Mouse (Mus musculus) limb, embryonic 12.5 days (tissue): Measurements from ENCODE around the gene Rab10. TPM values are rescaled to one million over a fixed set of nuclear protein-coding genes. Genes with fewer than 3 reads are reported as not detected.
"Not testable (repeated sequence)": the region's sequence is repeated elsewhere in the genome, so short reads cannot be mapped to it uniquely, and the experiment has no call there.

Source experiments
- ATAC-seq: fragments of 200-750 bp; cut with Nextera tagmentation; 2 replicates; pipeline ENCODE4 v1.8.0; 2017; ENCODE audit warnings: low read depth, moderate TSS enrichment; ENCODE audit not compliant: insufficient number of reproducible peaks, insufficient read depth, low FRiP score, low TSS enrichment
- H3K27ac ChIP-seq: fragments of 300-500 bp; sonication (generic); 2 replicates; pipeline ENCODE4 v1.5.1; 2016; ENCODE audit warnings: mild to moderate bottlenecking, moderate library complexity
- H3K27me3 ChIP-seq: fragments of 300-500 bp; sonication (generic); 2 replicates; pipeline ENCODE4 v1.6.1; 2016; ENCODE audit warnings: mild to moderate bottlenecking, moderate library complexity
- H3K36me3 ChIP-seq: fragments of 300-500 bp; sonication (generic); 2 replicates; pipeline ENCODE4 v1.6.1; 2016; ENCODE audit warnings: mild to moderate bottlenecking, moderate library complexity
- H3K4me1 ChIP-seq: fragments of 300-500 bp; sonication (generic); replicated peaks from 2 replicates; pipeline ENCODE4 v1.6.1; 2016
- H3K4me2 ChIP-seq: fragments of 300-500 bp; sonication (generic); 2 replicates; pipeline ENCODE4 v1.6.1; 2016; ENCODE audit warnings: mild to moderate bottlenecking, moderate library complexity
- H3K4me3 ChIP-seq: fragments of 300-500 bp; sonication (generic); replicated peaks from 2 replicates; pipeline ENCODE4 v1.5.1; 2016; ENCODE audit warnings: mild to moderate bottlenecking
- H3K9ac ChIP-seq: fragments of 300-500 bp; sonication (generic); replicated peaks from 2 replicates; pipeline ENCODE4 v1.6.1; 2016; ENCODE audit warnings: mild to moderate bottlenecking, moderate library complexity
- H3K9me3 ChIP-seq: fragments of 300-500 bp; sonication (generic); 2 replicates; pipeline ENCODE4 v1.6.1; 2016; ENCODE audit warnings: mild to moderate bottlenecking, moderate library complexity
- WGBS: fragments of 180-500 bp; shearing (Covaris S2); methylation state at CpG from one replicate; pipeline ENCODE4 v1.1.7; 2016; 5-methylcytosine and 5-hydroxymethylcytosine counted together
- polyA plus RNA-seq: library from polyadenylated mRNA; unstranded; fragments of >200 nt; fragmentation: Nextera tagmentation; extraction: Ambion mirVana; gene quantifications from 2 replicates; pipeline ENCODE4 v1.2.1, GENCODE M21; 2016

Gene Rab10
- polyA plus RNA-seq, 1 experiment from 2014 or later = 95.7 TPM

DNA sequence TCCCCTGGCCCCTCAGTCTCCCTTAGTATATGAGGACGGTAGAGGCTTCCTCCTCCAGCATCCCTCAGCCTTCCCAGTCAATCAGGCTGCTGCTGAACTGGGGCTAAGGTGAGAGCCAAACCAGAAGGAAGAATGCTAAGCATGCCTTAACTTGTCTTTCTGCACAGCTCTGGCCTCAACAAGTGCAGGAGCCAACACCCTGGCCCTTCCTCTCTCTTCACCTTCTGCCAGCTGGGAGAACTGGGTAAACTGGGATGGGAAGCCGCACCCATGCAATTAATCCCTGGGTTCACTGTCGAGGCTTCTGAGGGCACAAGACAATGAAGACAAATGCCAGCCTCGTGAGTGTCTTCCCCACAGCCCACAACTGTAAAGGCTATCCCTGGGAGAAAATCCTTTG, 19.9 kb upstream of the Rab10 start:
- H3K4me3 ChIP-seq = no peak overlapping the region
- H3K4me2 ChIP-seq = no peak overlapping the region
- 81% methylated on average over 4 of the region's 4 CpGs for WGBS
- no peaks in the 10 kb centered on the region for H3K36me3 ChIP-seq
- no peak overlapping the region for H3K9ac ChIP-seq
- H3K27me3 ChIP-seq = no peaks in the 10 kb centered on the region
- no peak overlapping the region for H3K27ac ChIP-seq
- no peak for ATAC-seq
- H3K4me1 ChIP-seq = no peaks in the 10 kb centered on the region
- H3K9me3 ChIP-seq = no peaks in the 10 kb centered on the region

DNA sequence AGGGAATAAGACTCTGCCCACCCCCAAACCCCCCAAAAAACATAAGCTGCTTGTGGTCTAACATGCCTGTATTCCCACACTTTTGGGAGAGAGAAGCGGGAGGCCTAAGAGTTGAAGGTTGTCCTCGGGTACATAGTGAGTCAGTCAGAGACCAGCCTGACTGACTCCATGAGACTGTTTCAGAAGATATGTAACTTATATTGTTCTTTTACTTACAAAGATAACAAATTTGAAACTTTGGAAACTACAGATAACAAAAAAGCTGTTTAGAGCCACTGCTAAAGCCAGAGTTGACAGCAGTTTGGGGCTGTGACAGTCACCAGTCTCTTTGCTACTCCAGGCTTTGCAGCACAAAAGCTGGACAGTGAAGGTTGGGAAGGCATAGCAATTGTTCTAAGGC, 15.5 kb upstream of the Rab10 start:
- H3K27me3 ChIP-seq = no peaks in the 10 kb centered on the region
- no peak overlapping the region for H3K4me2 ChIP-seq
- no peak overlapping the region for H3K9ac ChIP-seq
- 79% methylated on average over 2 of the region's 2 CpGs for WGBS
- H3K9me3 ChIP-seq = no peaks in the 10 kb centered on the region
- H3K4me1 ChIP-seq = no peaks in the 10 kb centered on the region
- no peaks in the 10 kb centered on the region for H3K36me3 ChIP-seq
- H3K4me3 ChIP-seq = no peak overlapping the region
- no peak overlapping the region for H3K27ac ChIP-seq
- no peak for ATAC-seq

DNA sequence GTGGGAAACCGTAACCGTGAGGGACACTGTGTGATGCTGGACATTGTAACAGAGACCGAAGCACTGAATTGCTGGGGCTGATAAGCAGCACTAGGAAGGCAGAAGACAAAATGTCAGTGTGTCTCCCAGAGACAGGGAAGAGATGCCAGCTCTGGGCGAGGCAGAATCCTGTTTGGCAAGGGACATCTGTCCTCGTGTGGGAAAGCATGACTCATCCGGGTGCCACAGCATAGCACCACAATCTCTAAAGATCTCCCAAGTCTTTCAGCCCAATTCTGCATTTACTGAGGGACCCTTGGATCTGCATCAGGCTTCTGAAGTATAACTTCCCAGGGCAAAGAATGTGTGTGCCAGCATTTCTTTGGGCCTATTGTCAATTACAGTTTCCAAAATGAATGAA, 13.5 kb upstream of the Rab10 start:
- Histone ChIP-seq H3K4me1 (no peaks in the 10 kb centered on the region), H3K9ac (no peak overlapping the region), H3K4me3 (no peak overlapping the region), H3K4me2 (no peak overlapping the region), H3K9me3 (no peaks in the 10 kb centered on the region), H3K27me3 (no peaks in the 10 kb centered on the region), H3K27ac (no peak overlapping the region), H3K36me3 (no peaks in the 10 kb centered on the region)
- ATAC-seq = no peak
- WGBS = 76% methylated on average over 6 of the region's 6 CpGs

DNA sequence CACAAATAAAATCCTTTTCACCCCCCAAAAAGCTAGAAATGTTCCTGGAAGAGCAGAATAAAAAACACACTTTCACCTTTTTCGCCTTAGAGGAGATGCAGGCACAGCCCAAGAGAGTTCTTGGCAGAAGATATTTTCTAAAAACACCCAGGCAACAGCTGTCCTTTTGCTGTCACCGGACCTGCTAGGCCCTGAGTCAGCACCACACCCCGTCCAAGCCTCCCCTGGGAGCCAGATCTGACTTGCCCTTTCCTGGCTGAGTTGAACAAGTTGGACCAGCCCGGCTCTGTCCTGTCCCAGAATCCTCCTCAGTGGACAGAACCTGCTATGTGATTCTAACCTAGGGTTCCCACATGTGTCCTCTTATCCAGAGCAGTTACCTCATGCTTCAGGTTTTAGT, 9.6 kb upstream of the Rab10 start:
- Histone ChIP-seq H3K27me3 (no peaks in the 10 kb centered on the region), H3K4me2 (no peak overlapping the region), H3K4me1 (no peaks in the 10 kb centered on the region), H3K36me3 (no peaks in the 10 kb centered on the region), H3K9ac (no peak overlapping the region), H3K4me3 (no peak overlapping the region), H3K9me3 (no peaks in the 10 kb centered on the region), H3K27ac (no peak overlapping the region)
- WGBS = 68% methylated on average over 4 of the region's 4 CpGs
- no peak for ATAC-seq

DNA sequence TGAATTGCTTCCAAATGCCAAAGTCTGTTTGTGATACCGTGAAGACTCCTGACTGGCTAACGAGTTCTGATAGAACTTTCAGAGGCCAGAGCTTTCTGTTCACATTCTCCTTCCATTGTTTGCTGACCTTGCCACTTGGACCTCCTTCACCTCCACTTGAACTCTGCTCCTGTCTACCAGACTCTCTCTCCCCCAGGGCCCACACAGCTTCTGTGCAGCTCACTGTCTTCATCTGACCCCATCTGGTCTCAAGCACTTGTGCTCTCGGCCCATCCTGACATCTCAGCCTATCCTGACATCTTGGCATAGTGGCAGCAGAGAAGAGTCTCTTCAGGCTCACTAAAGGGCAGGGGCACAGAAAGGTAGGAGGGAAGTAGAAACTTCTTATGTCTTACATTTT, 7.2 kb upstream of the Rab10 start:
- 47% methylated on average over 3 of the region's 3 CpGs for WGBS
- no peak overlapping the region for H3K4me2 ChIP-seq
- H3K36me3 ChIP-seq = no peaks in the 10 kb centered on the region
- H3K9me3 ChIP-seq = no peaks in the 10 kb centered on the region
- no peaks in the 10 kb centered on the region for H3K27me3 ChIP-seq
- no peaks in the 10 kb centered on the region for H3K4me1 ChIP-seq
- no peak overlapping the region for H3K4me3 ChIP-seq
- ATAC-seq = no peak
- H3K9ac ChIP-seq = no peak overlapping the region
- no peak overlapping the region for H3K27ac ChIP-seq

- no peak overlapping the region for H3K4me2 ChIP-seq
- H3K36me3 ChIP-seq = no peaks in the 10 kb centered on the region
- no peak overlapping the region for H3K4me3 ChIP-seq
- no peak overlapping the region for H3K27ac ChIP-seq
- 45% methylated on average over 2 of the region's 2 CpGs for WGBS
- no peaks in the 10 kb centered on the region for H3K27me3 ChIP-seq
- no peak for ATAC-seq
- no peaks in the 10 kb centered on the region for H3K9me3 ChIP-seq
- no peaks in the 10 kb centered on the region for H3K4me1 ChIP-seq
- no peak overlapping the region for H3K9ac ChIP-seq
Observed at GRCm38 (mm10) chr12:3316083-3316482, 6.3 kb upstream of the Rab10 start.

DNA sequence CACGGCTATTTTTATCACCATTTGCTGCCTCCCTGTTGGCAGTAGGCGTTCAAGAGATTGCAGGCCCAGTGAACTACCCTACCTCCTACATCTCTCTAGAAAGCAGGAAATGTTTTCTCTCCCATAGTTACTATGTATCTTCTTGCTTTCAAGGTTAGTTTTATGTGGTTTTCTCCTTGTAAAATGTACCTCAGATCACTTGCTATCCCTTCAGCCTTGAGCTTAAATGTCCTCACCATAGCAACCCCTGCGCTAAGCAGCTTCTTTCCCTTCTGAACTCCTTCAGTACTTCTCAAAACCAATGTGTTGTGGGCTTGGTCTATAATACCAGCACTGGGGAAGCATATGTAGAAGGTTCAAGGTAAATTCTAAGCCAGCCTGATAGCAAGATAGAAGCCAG, 3.1 kb upstream of the Rab10 start:
- WGBS = 73% methylated on average over 3 of the region's 3 CpGs
- Histone ChIP-seq H3K36me3 (no peaks in the 10 kb centered on the region), H3K4me1 (peaks cover under 1% of the 10 kb centered on the region), H3K9ac (no peak overlapping the region), H3K4me3 (no peak overlapping the region), H3K27me3 (no peaks in the 10 kb centered on the region), H3K9me3 (no peaks in the 10 kb centered on the region), H3K27ac (no peak overlapping the region), H3K4me2 (no peak overlapping the region)
- ATAC-seq = no peak

GRCm38 (mm10) chr12:3310321-3310692, 538 bp upstream of the Rab10 start:
- H3K9me3 ChIP-seq = no peaks in the 10 kb centered on the region
- H3K36me3 ChIP-seq = no peaks in the 10 kb centered on the region
- H3K27me3 ChIP-seq = no peaks in the 10 kb centered on the region
- peak overlapping the region; percentile 61 for H3K9ac ChIP-seq
- H3K27ac ChIP-seq = peak overlapping the region; percentile 66
- 3% methylated on average over 15 of the region's 15 CpGs for WGBS
- H3K4me3 ChIP-seq = peak overlapping the region; percentile 84
- ATAC-seq = no peak
- H3K4me1 ChIP-seq = peaks cover 11% of the 10 kb centered on the region
- H3K4me2 ChIP-seq = peak overlapping the region; percentile 75

DNA sequence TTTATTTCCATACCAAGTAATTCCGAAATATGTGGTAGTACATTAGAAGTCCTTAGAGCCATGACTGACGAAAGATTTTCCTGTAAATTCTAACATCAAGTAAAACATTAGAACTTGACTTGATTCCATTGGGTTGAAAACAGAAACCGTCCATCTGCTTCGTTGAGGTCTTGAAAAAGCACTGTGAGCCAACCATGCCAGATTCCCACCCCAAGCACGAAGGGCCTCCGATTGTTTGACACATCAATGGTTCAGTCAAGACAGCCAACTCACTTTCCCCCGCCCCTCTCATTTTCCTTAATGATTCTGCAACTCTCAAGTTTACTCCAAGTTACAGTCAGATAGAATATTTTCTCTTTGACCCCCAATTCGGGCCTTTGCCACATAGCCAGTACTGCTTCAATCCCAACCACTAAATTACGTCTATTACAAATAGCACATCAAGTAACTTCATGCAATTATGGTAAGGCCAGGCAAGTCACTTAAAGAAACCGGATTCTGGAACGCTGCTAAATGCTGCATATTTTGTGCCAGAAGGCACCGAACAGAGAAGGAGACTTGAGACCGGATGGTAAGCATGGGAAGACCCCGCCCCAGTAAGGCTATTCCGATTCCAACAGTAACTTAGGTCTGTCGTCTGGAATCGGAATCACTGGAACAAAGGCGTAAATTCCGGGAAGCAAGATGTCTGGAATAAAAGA, 1.1 kb downstream of the Rab10 start:
- Histone ChIP-seq H3K9ac (peak overlapping the region; percentile 89), H3K27me3 (no peaks in the 10 kb centered on the region), H3K36me3 (no peaks in the 10 kb centered on the region), H3K4me1 (peaks cover 11% of the 10 kb centered on the region), H3K4me2 (peak overlapping the region; percentile 75), H3K9me3 (no peaks in the 10 kb centered on the region), H3K4me3 (peak overlapping the region; percentile 84), H3K27ac (peak overlapping the region; percentile 96)
- ATAC-seq = no peak
- 4% methylated on average over 19 of the region's 19 CpGs for WGBS

DNA sequence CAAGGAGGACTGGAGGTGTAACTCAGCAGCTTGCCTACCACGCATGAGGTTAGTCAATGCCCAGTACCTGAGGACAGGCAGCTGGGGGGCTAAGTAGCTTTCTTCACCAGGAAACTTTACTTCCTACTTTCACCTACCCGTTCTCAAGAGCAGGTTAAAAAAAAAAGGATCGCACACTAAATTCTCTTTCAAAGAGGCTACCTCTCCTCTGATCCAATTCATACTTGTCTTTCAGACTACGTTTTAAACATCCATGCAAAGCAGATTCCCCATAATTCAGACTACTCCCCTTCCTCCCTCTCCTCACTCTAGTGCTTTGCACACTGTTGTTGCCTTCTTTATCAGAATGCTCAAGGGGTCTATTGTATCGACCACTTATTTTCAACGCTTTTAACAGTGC, 2.2 kb downstream of the Rab10 start:
- Histone ChIP-seq H3K4me1 (peaks cover 11% of the 10 kb centered on the region), H3K27ac (no peak overlapping the region), H3K4me2 (peak overlapping the region; percentile 75), H3K9me3 (no peaks in the 10 kb centered on the region), H3K9ac (peak overlapping the region; percentile 53), H3K36me3 (no peaks in the 10 kb centered on the region), H3K4me3 (peak overlapping the region; percentile 84), H3K27me3 (no peaks in the 10 kb centered on the region)
- ATAC-seq = no peak
- 63% methylated on average over 6 of the region's 6 CpGs for WGBS

GRCm38 (mm10) chr12:3305238-3305637, 4.5 kb downstream of the Rab10 start:
- Histone ChIP-seq H3K9me3 (no peaks in the 10 kb centered on the region), H3K36me3 (0 out of 2 replicates have a peak, but pooled peaks cover 3% of the 10 kb centered on the region), H3K4me1 (peaks cover 11% of the 10 kb centered on the region), H3K27ac (no peak overlapping the region), H3K9ac (no peak overlapping the region), H3K4me3 (no peak overlapping the region), H3K27me3 (no peaks in the 10 kb centered on the region), H3K4me2 (no peak overlapping the region)
- 91% methylated on average over 2 of the region's 2 CpGs for WGBS
- ATAC-seq = no peak

DNA sequence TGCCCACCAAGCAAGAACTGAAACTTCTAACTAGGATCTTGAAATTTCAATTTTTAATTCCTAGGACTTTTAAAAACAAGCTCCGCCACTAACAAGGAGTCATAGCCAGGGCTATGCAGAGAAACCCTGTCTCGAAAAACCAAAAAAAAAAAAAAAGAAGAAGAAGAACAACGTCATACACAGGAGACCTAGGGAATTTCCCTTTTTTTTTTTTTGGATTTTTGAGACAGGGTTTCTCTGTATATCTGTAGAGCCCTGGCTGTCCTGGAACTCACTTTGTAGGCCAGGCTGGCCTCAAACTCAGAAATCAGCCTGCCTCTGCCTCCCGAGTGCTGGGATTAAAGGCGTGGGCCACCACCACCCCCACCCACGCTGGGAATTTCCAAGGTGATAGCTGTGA, 12.1 kb downstream of the Rab10 start:
- not testable (repeated sequence) for ATAC-seq
- 93% methylated on average over 6 of the region's 6 CpGs for WGBS

More for the DNA sequence above, 12.1 kb downstream of the Rab10 start:
- H3K4me1 ChIP-seq, H3K4me3 ChIP-seq, H3K36me3 ChIP-seq, H3K27me3 ChIP-seq, H3K27ac ChIP-seq, H3K9me3 ChIP-seq, H3K4me2 ChIP-seq, H3K9ac ChIP-seq: not testable (repeated sequence)
